Mouse (Mus musculus) MEL (cell line): ENCODE results near the gene St6galnac3. TPM values are rescaled to one million over a fixed set of nuclear protein-coding genes. Genes with fewer than 3 reads are reported as not detected.

Experiments used
- DNase-seq: peaks from one replicate; pipeline ENCODE4 v3.0.0; 2011; ENCODE audit warnings: low read depth, low spot score
- H3K27ac ChIP-seq: 2 replicates; pipeline ENCODE4 v1.5.1; 2012; ENCODE audit warnings: low read depth, mild to moderate bottlenecking, control low read depth, low read length, moderate library complexity; ENCODE audit not compliant: control insufficient read depth
- H3K27me3 ChIP-seq, 2 experiments: fragments of 150-350 bp in 1 of 2; sonication (generic) in 1 of 2; 2 replicates each; pipeline ENCODE4 v1.6.1; 2012; ENCODE audit warnings: low read length in 2 of 2, mild to moderate bottlenecking in 2 of 2, improper control_type of control experiment in 1 of 2, moderate library complexity in 1 of 2; ENCODE audit not compliant: insufficient read depth in 2 of 2, control insufficient read depth in 1 of 2
- H3K36me3 ChIP-seq, 2 experiments: 2 replicates each; pipeline ENCODE4 v1.6.1; 2012 to 2014; ENCODE audit warnings: low read length in 2 of 2, improper control_type of control experiment in 1 of 2, inconsistent platforms in 1 of 2, mild to moderate bottlenecking in 1 of 2; ENCODE audit not compliant: insufficient read depth in 2 of 2, control insufficient read depth in 1 of 2
- H3K4me1 ChIP-seq, 2 experiments: fragments of 150-350 bp in 1 of 2; sonication (generic) in 1 of 2; 2 replicates each; pipeline ENCODE4 v1.6.1; 2012; ENCODE audit warnings: low read length in 2 of 2, improper control_type of control experiment in 1 of 2, mild to moderate bottlenecking in 1 of 2; ENCODE audit not compliant: insufficient read depth in 2 of 2, control insufficient read depth in 1 of 2
- H3K4me3 ChIP-seq, 2 experiments: fragments of 150-350 bp in 1 of 2; sonication (generic) in 1 of 2; 2 replicates each; pipeline ENCODE4 v1.5.1; 2012; ENCODE audit warnings: low read depth in 2 of 2, low read length in 2 of 2, mild to moderate bottlenecking in 2 of 2, moderate library complexity in 2 of 2, control low read depth in 1 of 2, improper control_type of control experiment in 1 of 2; ENCODE audit not compliant: control insufficient read depth in 1 of 2, insufficient read depth in 1 of 2
- H3K79me2 ChIP-seq: 2 replicates; pipeline ENCODE4 v1.6.1; 2012; ENCODE audit warnings: mild to moderate bottlenecking, low read length, moderate library complexity; ENCODE audit not compliant: control insufficient read depth, poor library complexity, insufficient read depth
- H3K9ac ChIP-seq: 2 replicates; pipeline ENCODE4 v1.6.1; 2012; ENCODE audit warnings: low read depth, mild to moderate bottlenecking, control low read depth, low read length, moderate library complexity; ENCODE audit not compliant: control insufficient read depth, poor library complexity, severe bottlenecking
- H3K9me3 ChIP-seq: fragments of 150-350 bp; sonication (generic); replicated peaks from 2 replicates; pipeline ENCODE4 v1.6.1; 2012; ENCODE audit warnings: mild to moderate bottlenecking, low read length, improper control_type of control experiment, moderate library complexity; ENCODE audit not compliant: insufficient read depth
- CHD1 ChIP-seq: IDR thresholded peaks from 2 replicates; pipeline ENCODE4 v1.6.1; 2012; ENCODE audit warnings: low read depth, mild to moderate bottlenecking, inconsistent platforms, low read length, improper control_type of control experiment
- CTCF ChIP-seq, 3 experiments: IDR thresholded peaks in 2 of 3; conservative IDR thresholded peaks in 1 of 3; 2 replicates each; pipeline ENCODE4 v1.5.1; 2011 to 2012; ENCODE audit warnings: low read length in 3 of 3, low read depth in 2 of 3, mild to moderate bottlenecking in 2 of 3, improper control_type of control experiment in 1 of 3, inconsistent platforms in 1 of 3, mixed read lengths in 1 of 3, moderate library complexity in 1 of 3; ENCODE audit not compliant: control insufficient read depth in 1 of 3, insufficient read depth in 1 of 3, poor library complexity in 1 of 3, severe bottlenecking in 1 of 3
- ETS1 ChIP-seq: IDR thresholded peaks from 2 replicates; pipeline ENCODE4 v1.6.1; 2012; ENCODE audit warnings: low read depth, mild to moderate bottlenecking, inconsistent platforms, low read length, improper control_type of control experiment, moderate library complexity
- GATA1 ChIP-seq: IDR thresholded peaks from 2 replicates; pipeline ENCODE4 v1.6.1; 2011; ENCODE audit warnings: low read depth, low read length, improper control_type of control experiment
- KAT2A ChIP-seq: conservative IDR thresholded peaks from 2 replicates; pipeline ENCODE4 v1.6.1; 2012; ENCODE audit warnings: low read depth, low read length, improper control_type of control experiment, inconsistent platforms
- MAX ChIP-seq: IDR thresholded peaks from 2 replicates; pipeline ENCODE4 v1.6.1; 2011; ENCODE audit warnings: low read length, improper control_type of control experiment
- MAZ ChIP-seq: IDR thresholded peaks from 2 replicates; pipeline ENCODE4 v1.6.1; 2012; ENCODE audit warnings: low read depth, mild to moderate bottlenecking, inconsistent platforms, low read length, improper control_type of control experiment
- MEF2A ChIP-seq: IDR thresholded peaks from 2 replicates; pipeline ENCODE4 v1.6.1; 2014; ENCODE audit warnings: low read depth, mild to moderate bottlenecking, inconsistent platforms, low read length, improper control_type of control experiment; ENCODE audit not compliant: poor library complexity, insufficient replicate concordance, severe bottlenecking; ENCODE audit errors: extremely low read depth
- NELFE ChIP-seq: IDR thresholded peaks from 2 replicates; pipeline ENCODE4 v1.6.1; 2011; ENCODE audit warnings: low read depth, low read length, improper control_type of control experiment
- POLR2AphosphoS5 ChIP-seq: IDR thresholded peaks from 2 replicates; pipeline ENCODE4 v1.6.1; 2012; ENCODE audit warnings: low read depth, borderline replicate concordance, mild to moderate bottlenecking, inconsistent platforms, low read length, moderate library complexity, mixed read lengths
- RAD21 ChIP-seq: IDR thresholded peaks from 2 replicates; pipeline ENCODE4 v1.6.1; 2011; ENCODE audit warnings: mild to moderate bottlenecking, low read depth, low read length, improper control_type of control experiment
- RCOR1 ChIP-seq: IDR thresholded peaks from 2 replicates; pipeline ENCODE4 v1.6.1; 2012; ENCODE audit warnings: low read depth, mild to moderate bottlenecking, inconsistent platforms, low read length, improper control_type of control experiment
- SMC3 ChIP-seq: IDR thresholded peaks from 2 replicates; pipeline ENCODE4 v1.6.1; 2011; ENCODE audit warnings: low read depth, low read length, improper control_type of control experiment
- TCF12 ChIP-seq: IDR thresholded peaks from 2 replicates; pipeline ENCODE4 v1.6.1; 2014; ENCODE audit warnings: low read depth, mild to moderate bottlenecking, inconsistent platforms, low read length, improper control_type of control experiment, moderate library complexity
- ZC3H11A ChIP-seq: IDR thresholded peaks from 2 replicates; pipeline ENCODE4 v1.6.1; 2012; ENCODE audit warnings: low read depth, mild to moderate bottlenecking, inconsistent platforms, low read length, improper control_type of control experiment
- polyA plus RNA-seq, 2 experiments: library from polyadenylated mRNA; stranded (reverse) in 1 of 2; unstranded in 1 of 2; fragments of >175 nt in 1 of 2; fragments of >200 nt in 1 of 2; gene quantifications; 2 replicates each; pipeline versions ENCODE4 v1.2.1 to v1.2.4; 2012; ENCODE audit warnings: low replicate concordance in 2 of 2, low read depth in 1 of 2; ENCODE audit not compliant: insufficient read length in 2 of 2, insufficient read depth in 1 of 2, missing spikeins in 1 of 2
- total RNA-seq: library from RNA; depleted of rRNA; stranded (reverse); fragments of 300-350 nt; gene quantifications from 2 replicates; pipeline ENCODE4 v1.2.3, GENCODE M21; 2012

Gene St6galnac3
- total and polyA plus RNA-seq, 3 experiments = 7.8 to 11.4 TPM; not detected in 1

- DNase-seq = peak; percentile 79
- no peak overlapping the region for H3K9ac ChIP-seq
- H3K4me1 ChIP-seq = no peaks in the 10 kb centered on the region
- H3K79me2 ChIP-seq = no peaks in the 10 kb centered on the region
- no peak overlapping the region for H3K27ac ChIP-seq
- H3K9me3 ChIP-seq = no peaks in the 10 kb centered on the region
- H3K4me3 ChIP-seq = no peak overlapping the region
- TF ChIP-seq ZC3H11A (peak; percentile 64), SMC3 (peak; percentile 89), RAD21 (peak; percentile 87), CTCF (IDR thresholded peaks at IDR 0.05 in 2 of 3, conservative IDR thresholded peaks at IDR 0.05 in 1 of 3; ENCODE audit: control insufficient read depth in 1 of 3, insufficient read depth in 1 of 3, low read depth in 2 of 3, low read length in 3 of 3, poor library complexity in 1 of 3, severe bottlenecking in 1 of 3) (peak; percentile 88 to 91 (median 91)), CHD1 (no peak)
- no peaks in the 10 kb centered on the region; a peak in 1 of 4 replicates for H3K36me3 ChIP-seq
- H3K27me3 ChIP-seq = no peaks in the 10 kb centered on the region
Measured at GRCm38 (mm10) chr3:153501333-153501877, 223.6 kb downstream of the St6galnac3 start.

GRCm38 (mm10) chr3:153492986-153493385 lies 232.0 kb downstream of the St6galnac3 start:
- Histone ChIP-seq H3K27ac (no peak overlapping the region), H3K4me3 (no peak overlapping the region), H3K36me3 (peaks cover 2 to 11% of the 10 kb centered on the region in 2 experiments; a peak in 3 of 4 replicates), H3K79me2 (no peaks in the 10 kb centered on the region), H3K9ac (no peak overlapping the region), H3K9me3 (no peaks in the 10 kb centered on the region), H3K4me1 (peaks cover 3 to 6% of the 10 kb centered on the region in 2 experiments; a peak in 2 of 4 replicates), H3K27me3 (no peaks in the 10 kb centered on the region)
- TF ChIP-seq MAZ (no peak), ETS1 (peak; percentile 53; the same call in 1 of the 2 replicates), NELFE (no peak), RCOR1 (no peak), POLR2AphosphoS5 (no peak), MAX (no peak), KAT2A (no peak), GATA1 (peak; percentile 44; the same call in 1 of the 2 replicates)
- peak; percentile 59 for DNase-seq

DNA sequence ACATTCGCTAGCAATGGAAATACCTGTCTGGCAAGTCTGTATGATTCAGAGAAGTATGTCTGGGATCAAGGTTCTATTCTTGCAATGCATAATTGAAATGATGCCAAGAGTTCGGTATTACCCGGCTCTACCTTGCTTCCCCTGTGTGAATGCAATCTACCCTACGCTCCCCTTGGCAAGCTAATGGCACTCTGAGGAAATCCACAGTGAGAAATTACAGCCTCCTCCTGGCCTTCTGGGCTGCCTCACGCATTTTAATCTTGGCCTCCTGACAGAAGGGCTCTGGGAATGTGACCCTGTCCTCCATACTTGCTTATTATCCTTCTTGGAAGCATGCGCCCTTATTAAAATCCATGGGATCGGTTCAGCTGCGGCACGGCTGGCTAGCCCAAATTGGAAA lies 235.3 kb downstream of the St6galnac3 start:
- no peak overlapping the region for H3K4me3 ChIP-seq
- no peak overlapping the region for H3K9ac ChIP-seq
- TF ChIP-seq MEF2A (no peak), CHD1 (no peak), NELFE (no peak), RCOR1 (no peak), TCF12 (no peak)
- H3K79me2 ChIP-seq = no peaks in the 10 kb centered on the region
- no peaks in the 10 kb centered on the region for H3K9me3 ChIP-seq
- H3K36me3 ChIP-seq = peaks cover 2 to 11% of the 10 kb centered on the region in 2 experiments; a peak in 3 of 4 replicates
- no peak overlapping the region for H3K27ac ChIP-seq
- H3K27me3 ChIP-seq = no peaks in the 10 kb centered on the region
- no peak for DNase-seq
- peaks cover 3 to 6% of the 10 kb centered on the region in 2 experiments; a peak in 2 of 4 replicates for H3K4me1 ChIP-seq
